Mouse (Mus musculus) urinary bladder, adult 2 months (tissue): Measurements from ENCODE around the gene Memo1. TPM values are rescaled to one million over a fixed set of nuclear protein-coding genes. Genes with fewer than 3 reads are reported as not detected.
A peak's percentile ranks its signal among the peaks of the same experiment; 100 is the strongest.
"Not testable (repeated sequence)": the region's sequence is repeated elsewhere in the genome, so short reads cannot be mapped to it uniquely, and the experiment has no call there.

ENCODE experiments used
- DNase-seq: peaks from one replicate; pipeline ENCODE4 v3.0.0; 2022; ENCODE audit warnings: low spot score
- polyA plus RNA-seq: library from polyadenylated mRNA; depleted of rRNA; stranded (reverse); fragments of >200 nt; gene quantifications from 2 replicates; pipeline ENCODE4 v1.2.3, GENCODE M21; 2012; rRNA removed

Memo1 gene
- polyA plus RNA-seq = 47.4 and 56.6 TPM in 2 replicates

DNA sequence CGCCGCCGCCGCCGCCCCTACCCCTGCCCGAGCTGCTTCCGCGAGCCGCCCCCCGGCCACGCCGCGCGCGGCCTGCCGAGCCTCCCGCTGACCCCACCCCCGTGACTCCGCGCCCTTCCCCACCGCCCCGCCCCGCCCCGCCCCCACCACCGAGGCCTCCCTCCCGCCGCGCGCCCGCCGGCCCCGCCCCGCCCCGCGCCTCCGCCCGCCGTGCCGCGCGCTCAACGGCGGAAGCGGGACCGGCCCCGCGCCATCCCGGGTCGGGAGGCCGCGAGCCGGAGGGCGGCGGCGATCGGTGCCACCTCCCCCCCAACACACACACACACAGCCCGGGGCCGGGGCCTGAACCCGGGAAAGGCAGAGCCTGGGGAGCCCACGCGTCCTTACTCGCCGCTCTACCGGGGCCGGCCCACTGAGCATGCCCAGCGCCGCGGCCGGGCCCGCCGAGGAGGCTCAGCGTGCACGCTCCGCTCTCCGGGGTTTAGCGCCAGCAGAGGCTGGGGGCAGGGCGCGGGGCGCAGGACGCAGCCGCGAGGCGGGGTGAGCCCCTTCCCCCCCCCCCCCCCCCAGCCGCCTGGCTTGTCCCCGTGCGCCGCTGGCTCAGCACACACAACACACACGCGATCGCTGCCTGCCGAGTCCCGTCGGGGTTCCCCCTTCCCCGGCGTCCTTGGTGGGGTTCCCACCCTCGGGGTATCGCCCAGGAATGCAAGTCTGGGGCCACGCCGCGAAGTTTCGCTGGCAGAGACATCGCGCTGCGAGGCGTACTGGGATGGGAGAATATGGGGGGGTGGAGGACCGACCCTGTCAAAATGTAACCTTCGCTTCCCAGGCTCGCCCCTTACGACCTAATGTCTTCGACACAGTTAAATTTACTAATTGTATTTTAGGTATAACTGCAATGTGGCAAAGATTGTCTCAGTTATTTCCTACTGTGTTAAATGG, at the start of gene Memo1:
Gene Memo1, minus strand, starts transcription at position 496 of the 945 bp plus-strand sequence.
- peak; percentile 88 for DNase-seq

DNA sequence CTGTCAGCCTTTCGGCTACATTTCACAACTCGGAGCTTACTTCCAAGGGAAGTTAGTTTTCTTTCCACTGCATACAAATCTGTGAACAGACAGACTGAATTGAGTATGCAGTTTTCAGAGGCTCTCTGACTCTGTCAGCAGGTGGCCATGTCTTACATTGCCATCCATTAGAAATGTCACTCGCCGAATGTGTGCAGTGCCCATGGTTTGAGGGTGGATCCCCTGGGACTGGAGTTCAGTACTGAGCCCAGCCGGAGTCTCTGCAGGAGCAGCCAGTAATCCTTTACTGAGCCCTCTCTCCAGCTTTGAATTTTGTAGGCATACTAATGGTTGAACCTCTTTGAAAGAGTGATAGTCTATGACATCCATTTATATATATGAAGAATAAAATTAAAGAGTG, 45.8 kb upstream of the Memo1 start:
- DNase-seq = no peak

DNA sequence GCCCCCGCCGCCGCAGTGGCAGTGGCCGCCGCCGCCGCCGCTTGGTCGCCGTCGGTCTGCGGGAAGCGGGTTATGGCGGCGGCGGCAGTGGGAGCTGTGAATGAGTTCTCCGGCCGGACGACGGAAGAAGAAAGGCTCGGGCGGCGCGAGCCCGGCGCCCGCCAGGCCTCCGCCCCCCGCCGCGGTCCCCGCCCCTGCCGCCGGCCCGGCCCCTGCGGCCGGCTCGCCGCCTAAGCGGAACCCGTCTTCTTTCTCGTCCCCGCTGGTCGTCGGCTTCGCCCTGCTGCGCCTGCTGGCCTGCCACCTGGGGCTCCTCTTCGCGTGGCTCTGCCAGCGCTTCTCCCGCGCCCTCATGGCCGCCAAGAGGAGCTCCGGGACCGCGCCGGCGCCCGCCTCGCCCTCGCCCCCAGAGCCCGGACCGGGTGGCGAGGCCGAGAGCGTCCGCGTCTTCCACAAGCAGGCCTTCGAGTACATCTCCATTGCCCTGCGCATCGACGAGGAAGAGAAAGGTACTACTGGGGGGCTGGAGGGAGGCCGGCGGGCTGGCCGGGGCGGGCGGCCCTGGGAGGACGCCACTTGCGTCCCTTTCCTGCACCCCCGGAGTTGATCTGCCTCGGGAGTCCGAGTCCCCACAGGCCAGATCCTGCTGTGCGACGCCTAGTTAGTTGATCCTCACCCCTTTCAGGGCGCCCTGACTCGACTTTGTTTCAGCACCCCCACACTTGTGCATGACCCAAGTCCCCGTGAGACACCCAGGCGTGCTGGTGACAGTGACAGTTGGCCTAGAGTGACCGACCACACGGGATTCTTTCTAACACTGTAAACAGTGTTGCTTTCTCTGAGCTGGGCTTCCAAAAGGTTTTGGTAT, 43.9 kb upstream of the Memo1 start, which contains the start of gene Spast:
Gene Spast, plus strand, starts transcription at position 51 of the 868 bp plus-strand sequence.
- DNase-seq = peak; percentile 80

DNA sequence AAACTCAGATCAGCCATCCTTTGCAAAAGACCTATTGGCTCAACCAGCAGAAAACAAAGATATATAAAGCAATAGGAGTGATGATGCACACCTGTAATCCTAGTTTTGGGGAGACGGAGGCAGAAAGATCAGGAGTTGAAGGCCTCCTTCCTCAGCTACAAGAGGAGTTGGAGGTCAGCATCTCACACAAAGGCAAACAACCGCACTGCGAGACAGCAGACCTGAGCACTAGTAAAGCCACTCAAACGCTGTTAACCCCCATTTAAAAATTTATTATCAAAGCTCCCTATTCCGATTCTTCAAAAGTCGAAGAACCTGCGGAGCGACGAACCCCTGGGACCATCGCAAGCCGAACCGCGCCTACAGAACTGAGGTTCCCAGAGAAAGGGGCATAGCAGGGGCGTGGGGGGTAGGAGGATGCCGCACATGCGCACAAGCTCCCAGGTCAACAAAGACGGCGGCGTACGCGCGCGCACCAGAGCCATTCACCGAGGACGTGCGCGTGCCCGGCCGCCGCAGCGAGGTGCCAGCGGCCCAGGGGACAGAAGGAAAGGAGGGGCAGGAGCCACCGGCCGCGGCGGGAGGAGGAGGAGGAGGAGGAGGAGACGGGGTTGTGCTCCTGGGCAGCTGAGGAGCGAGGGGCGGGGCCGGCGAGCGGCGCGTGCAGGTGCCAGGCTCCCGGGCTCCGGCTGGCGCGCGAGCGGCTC, 43.1 kb upstream of the Memo1 start:
- DNase-seq = peak; percentile 88

DNA sequence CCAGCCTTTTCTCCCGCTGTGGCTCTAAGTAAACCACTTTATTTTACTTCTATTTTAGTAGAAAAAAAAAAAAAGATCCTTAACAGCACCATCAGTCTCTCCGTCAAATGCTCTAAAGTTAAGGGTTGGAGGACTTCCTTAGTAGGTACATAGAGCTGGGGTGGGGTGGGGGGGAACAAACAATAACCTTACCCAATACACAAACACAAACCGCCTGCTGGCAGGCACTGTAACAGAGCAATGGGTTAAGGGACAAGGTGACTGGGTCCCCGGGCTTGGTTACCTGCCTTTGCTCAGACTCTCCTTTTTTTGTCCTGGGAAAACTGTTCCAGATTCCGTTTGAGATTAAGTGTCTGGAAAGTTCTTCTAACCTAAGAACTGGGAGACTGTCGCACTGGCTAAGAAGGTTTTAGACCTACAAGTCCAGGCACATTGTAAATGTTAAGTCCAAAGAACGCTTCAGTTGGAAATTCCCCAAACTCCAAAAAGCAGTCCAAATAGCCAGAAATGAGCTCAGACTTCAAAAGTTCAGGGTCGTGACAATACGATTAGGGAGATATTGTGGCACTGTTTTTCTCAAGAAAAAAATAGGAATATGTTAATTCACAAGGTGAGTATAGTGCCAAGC, 35.8 kb upstream of the Memo1 start:
- no peak for DNase-seq

DNA sequence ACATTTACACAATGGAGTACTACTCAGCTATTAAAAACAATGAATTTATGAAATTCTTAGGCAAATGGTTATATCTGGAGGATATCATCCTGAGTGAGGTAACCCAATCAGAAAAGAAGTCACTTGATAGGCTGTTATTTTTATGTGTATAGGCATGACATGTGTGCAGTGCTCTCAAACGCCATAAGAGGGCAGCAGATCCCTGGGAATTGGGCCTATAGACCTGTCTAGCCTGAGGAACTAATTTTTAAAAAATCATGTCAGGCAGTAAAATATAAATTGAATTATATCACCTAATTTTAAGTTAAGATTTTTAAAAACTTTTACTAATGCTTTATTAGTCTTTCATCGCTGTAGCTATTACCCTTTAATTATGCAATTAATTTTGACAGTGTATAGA, 32.8 kb upstream of the Memo1 start:
- not testable (repeated sequence) for DNase-seq

DNA sequence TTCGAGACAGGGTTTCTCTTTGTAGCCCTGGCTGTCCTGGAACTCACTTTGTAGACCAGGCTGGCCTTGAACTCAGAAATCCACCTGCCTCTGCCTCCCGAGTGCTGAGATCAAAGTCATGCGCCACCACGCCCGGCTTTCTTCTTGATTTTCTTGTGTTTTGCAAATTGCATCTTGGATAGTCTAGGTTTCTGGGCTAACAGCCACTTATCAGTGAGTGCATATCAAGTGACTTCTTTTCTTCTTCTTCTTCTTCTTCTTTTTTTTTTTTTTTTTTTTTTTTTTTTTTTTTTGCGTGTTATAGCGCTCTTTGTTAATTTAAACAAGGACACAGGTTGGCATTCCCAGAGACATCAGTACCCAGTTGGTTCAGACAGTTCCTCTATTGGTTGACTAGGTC, 31.9 kb upstream of the Memo1 start:
- DNase-seq = not testable (repeated sequence)

DNA sequence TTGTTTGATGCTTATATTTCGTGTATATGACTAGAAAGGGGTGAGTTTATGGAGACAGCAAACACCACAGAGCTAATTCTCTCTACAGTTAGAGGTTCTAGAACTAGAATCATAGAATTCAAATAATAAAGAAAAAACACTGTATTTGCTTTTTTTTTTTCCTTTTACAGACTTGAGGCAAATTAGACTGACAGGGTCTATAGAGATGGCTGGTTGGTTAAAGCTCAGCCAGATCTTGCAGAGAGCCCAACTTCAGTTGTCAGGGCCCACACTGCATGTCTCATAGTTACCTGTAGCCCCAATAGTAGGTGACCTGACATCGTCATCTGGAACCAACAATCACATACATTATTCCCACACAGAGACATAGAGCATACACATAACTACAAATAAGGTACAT, 28.5 kb upstream of the Memo1 start, which contains the start of gene Dpy30:
Gene Dpy30, minus strand, starts transcription at position 101 of the 400 bp plus-strand sequence.
- no peak for DNase-seq

DNA sequence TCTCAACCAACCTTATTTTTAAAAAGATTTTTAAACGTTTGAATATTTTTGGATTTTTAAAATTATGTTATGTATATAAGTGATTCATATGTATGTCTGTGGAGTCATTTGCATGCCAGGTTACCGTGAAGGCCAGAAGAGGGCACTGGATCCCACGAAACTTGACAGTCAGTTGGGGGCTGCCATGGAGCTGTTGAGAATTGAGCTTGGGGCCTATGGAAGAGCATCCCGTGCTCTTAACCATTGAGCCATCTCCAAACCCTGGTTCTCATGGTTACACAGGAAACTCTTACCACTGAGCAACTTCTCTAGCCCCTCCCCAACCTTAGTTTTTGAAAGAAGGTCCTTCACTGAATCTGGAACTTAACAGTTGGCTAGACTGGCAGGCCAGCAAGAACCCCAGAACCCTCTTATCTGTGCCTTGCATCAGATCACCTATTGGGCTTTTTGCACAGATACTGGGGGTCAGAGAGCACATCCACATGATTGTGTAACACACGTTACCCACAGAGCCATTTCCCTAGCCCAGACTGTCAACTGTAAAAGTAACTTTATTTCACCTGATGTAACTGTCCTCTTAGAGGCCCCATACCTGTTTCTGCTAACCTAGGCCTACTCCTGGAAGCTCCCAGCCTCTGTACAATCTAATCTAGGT, 27.2 kb upstream of the Memo1 start:
- DNase-seq = no peak

DNA sequence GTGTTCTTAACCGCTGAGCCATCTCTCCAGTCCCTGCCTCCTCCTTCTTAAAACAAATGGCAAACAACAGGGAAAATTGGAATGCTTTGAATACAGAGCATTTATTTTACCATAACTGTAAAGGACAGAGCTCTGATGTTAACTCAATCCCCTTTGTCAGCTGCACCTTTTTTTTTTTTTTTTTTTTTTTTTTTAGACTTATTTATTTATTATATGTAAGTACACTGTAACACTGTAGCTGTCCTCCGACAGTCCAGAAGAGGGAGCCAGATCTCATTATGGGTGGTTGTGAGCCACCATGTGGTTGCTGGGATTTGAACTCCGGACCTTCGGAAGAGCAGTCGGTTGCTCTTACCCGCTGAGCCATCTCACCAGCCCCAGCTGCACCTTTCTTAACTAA, 23.4 kb upstream of the Memo1 start:
- DNase-seq = no peak

DNA sequence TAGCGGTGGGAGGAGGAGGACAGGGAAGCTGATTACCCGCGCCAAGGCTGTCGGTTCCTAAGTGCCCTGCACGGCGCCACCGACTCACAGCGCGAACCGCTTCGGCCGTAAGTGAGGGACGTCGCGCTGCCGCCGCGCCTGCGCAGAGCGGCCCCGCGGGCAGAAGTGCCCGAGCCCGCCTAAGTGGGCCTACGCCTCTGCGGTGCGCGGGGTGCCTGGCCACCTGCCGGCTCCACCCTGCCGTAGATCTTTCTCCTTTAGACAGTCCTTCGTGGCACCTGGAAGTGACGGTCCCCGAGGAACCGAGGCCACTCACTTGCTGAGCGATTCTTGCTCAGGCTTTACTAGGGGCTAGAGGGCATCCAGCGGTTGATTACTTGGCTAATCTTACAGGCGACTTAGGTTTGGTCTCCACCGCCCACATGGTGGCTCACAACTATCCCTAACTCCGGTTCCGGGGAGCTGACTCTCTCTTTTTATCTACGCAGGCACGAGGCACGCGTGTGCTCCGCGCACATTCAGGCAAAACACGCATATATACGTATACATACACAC, 21.1 kb upstream of the Memo1 start:
- peak; percentile 89 for DNase-seq

DNA sequence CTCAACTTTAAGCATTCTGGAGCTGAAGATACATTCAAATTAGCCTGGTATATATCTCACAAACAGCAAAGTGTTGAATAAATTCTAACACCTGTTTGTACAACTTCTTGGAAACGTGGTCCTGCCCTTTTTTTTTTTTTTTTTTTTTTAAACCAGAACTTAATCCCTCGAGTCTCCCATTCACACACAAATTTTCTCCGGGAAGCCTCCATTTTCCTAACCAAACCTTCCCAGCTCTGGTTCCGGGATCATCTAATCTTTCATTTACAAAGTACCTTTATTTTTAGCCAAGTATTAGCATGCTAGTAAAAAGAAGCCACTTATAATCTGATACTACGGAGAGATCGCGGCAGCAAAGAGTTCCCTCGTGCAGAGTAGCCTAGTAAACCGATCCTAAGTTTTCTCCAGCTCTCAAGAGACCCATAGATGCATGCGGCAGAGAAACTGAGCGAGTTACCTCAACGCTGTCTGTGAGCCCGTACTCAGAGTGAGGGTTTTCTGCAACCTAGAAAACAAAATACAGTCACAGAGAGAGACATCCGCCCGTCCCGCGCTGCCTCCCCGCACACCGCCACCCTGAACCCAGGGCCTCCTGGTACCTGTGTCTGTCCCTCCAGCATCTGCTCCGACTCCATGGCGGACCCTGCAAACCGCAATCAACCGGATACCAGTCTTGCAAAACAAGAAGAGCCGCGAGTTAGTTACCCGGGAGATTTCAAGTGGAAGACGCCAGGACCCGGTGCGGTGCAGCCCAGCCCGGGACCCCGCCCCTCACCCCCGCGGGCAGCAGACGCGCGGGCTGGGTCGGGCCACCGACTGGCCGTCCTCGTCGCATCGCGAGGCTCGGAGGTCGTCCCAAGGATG, 20.4 kb upstream of the Memo1 start:
- no peak for DNase-seq

DNA sequence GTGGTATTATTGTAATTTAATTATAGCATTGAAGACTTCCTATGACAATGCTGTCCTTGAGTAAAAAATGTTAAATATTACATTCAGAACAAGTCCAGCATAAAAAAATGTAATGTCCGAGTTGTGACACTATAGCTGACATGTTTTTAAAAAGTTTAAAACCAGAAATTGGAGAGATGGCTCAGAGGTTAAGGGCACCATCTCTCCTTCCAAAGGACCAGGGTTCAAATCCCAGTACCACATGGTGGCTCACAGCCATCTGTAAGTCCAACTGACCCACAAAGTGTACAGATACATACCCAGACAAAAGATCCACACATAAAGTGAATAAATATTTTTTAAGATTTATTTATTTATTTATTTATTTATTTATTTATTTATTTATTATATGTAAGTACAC, 10.7 kb upstream of the Memo1 start:
- no peak for DNase-seq

DNA sequence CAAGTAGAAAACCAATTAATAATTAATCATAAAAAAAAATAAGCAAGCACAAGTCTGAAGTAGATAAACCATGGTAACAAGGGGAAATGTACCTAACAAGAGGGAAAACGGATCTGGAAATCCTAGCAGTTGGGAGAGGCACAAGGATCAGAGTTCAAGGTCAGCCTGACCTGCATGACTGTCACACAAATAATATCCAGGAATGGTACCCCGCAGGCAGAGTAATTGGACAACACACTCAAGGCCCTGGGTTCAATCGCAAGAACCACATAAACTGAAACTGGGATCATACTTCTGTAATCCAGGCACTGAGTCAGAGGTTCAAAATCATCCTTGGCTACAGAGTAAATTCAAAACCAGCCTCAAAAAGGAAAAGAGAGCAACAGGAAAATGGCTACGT, 10.3 kb upstream of the Memo1 start:
- DNase-seq = no peak

DNA sequence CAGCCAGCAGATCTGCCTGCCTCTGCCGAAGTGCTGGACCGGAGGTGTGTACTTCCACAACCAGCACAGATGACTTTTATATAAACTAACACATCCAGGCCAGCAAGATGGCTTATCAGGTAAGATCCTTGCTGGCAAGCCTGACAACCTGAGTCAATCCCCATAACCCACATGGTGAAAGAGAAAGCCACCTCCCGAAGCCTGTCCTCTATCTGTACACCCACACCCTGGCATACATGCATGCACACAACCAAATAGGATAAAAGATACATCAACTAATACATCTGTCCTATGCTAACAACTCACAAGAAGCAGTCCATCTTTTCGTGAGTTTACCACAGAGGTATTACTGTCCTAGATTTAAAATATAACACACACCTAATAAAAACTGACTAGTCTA, 8.7 kb upstream of the Memo1 start:
- no peak for DNase-seq

DNA sequence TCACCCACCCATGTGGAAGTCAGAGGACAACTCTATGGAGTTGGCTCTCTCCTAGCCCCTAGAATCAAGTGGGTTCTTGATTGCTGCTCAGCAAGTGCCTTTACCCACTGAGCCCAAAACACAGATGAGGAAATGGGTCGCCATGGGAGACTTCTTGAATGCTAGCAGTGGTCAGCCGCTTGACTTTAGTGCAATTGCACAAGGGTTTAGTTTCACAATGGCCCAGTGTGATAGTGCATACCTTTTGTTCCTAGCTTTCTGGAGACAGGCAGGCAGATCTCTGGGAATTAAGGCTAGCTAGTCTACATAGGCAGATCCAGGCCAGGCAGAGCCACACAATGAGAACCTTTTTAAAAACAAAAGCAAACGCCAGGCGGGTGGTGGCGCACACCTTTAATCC, 4.8 kb upstream of the Memo1 start:
- DNase-seq = no peak

DNA sequence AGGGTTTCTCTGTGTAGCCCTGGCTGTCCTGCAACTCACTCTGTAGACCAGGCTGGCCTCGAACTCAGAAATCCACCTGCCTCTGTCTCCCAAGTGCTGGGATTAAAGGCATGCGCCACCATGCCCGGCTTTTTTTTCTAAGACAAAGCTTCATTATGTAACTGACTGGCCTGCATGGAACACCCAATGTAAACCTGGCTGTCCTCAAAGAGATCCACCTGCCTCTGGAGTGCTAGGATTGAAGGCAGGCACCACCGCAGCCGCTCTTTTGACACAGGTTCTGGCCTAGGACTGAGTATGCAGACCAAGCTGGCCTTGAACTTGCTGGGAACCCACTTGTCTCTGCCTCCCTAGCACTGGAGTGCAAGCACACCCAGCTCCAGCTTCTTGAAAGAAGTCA, 1.7 kb upstream of the Memo1 start:
- not testable (repeated sequence) for DNase-seq

DNA sequence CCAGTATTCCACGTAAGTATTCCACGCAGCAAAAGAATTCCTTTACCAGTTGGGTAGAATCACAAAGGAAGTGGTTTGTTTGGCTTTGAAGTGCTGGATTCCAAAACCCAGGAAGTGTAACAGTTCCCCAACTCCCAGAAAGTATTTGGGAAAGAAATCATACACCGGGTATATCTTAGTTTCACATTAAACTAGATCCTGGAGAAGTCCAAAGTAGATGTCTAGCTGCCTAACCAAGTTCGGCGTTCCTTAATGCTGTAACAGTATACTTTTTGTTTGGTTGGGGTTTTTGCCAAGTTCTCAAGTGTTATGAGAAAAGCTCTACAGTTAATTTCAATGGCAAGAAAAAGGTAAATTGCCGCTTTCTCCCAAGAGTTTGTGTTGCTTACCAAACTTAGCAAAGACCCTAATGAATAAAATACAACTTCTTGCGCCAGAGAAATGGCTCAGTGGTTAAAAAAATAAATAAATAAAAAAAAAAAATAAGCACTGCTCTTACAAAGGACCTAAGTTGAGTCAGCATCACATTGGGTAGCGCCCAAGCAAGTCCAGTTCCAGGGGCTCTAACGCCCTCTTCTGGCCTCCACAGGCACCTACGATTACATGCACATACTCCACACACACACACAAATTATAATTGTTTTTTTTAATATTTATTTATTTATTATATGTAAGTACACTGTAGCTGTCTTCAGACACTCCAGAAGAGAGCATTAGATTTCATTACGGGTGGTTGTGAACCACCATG, 929 bp upstream of the Memo1 start:
- DNase-seq = no peak
